Mouse (Mus musculus) cerebellum, postnatal 25 days (tissue): ENCODE results near the gene Tulp3.

ENCODE experiments used
- DNase-seq, 2 experiments: peaks; one replicate each; pipeline ENCODE4 v3.0.0; 2021; ENCODE audit warnings: mixed read lengths in 2 of 2

Tulp3 gene

DNA sequence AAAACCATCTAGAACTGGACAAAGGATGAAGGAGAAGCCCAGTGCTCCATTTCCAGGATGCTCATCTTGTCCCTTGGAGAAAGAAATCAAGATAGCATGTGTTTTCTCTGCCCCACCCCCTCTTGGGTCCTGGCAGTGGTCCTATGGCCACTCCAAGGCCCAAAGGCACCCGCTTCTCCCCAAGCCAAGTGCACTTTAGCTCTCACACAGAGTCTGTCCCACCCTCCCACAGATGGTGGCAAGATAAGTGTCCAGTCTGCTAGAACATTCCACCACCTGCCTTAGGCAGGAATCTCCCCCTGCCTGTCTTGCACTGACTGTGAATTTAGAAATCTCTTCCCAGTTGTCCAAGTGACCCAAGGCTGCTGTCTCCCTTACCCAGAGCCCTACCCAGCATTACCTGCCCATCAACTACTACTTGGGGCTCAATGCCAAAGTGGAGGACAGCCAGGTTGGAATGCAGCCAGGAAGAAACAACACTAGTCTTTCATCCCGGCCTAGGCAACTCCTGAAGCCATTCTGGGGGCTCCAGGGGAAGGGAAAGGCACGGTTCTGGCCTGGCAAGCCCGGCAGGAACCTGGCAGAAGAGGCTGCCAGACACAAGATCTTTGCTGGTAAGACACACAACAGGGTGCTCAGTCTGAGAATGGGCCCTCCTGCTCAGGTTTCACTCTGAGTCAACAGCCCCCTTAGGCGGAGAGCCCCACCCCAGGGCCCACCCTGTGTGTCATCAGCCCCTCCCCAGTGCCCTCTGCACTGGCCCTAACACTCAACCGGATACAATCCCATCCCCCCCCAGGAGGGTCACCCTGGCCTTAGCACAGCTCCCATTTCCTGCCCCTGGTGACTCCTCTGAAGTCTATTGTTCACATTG is 59.5 kb downstream of the Tulp3 start:
- DNase-seq: peak; percentile 89 to 91

DNA sequence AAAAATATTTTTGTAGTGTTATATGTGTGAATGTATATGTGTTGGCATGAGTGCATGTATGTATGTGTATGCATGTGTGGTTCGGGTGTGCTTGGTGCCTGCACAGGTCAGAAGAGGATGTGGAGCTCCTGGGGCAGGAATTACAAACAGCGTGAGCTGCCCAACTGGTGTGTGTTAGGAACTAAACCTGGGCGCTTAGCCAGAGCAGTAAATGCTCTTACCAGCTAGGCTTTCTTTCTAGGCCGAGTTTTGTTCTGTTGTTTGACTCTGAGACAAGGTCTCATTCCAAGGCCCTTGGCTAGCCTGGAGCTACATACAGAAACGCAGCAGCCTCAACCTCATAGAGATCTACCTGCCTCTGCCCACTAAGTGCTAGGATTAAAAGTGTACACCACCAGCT is 64.4 kb downstream of the Tulp3 start:
- DNase-seq: peak in 1 of 2 experiments; percentile 50

DNA sequence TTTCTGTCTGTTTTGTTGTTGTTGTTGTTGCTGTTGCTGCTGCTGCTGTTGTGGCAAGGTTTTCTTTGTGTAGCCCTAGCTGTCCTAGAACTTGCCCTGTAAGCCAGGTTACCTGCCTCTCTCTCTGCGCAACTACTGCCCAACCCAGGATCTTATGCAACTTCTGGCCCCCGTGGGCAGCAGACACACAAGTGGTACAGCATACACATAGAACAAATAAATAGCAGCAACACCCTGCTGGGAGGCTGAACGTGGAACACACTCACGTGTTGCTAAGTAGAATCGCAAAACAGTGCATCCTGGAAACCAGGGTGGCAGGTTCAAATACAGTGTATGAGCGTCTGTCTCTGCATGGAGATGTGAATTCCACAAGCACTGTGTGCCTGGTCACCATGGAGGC is 67.0 kb downstream of the Tulp3 start:
- no peak for DNase-seq

GRCm38 (mm10) chr6:128285792-128286430 is 69.7 kb downstream of the Tulp3 start:
- DNase-seq: peak in 1 of 2 experiments; percentile 39

GRCm38 (mm10) chr6:128282126-128282525 is 73.5 kb downstream of the Tulp3 start:
- DNase-seq: no peak

DNA sequence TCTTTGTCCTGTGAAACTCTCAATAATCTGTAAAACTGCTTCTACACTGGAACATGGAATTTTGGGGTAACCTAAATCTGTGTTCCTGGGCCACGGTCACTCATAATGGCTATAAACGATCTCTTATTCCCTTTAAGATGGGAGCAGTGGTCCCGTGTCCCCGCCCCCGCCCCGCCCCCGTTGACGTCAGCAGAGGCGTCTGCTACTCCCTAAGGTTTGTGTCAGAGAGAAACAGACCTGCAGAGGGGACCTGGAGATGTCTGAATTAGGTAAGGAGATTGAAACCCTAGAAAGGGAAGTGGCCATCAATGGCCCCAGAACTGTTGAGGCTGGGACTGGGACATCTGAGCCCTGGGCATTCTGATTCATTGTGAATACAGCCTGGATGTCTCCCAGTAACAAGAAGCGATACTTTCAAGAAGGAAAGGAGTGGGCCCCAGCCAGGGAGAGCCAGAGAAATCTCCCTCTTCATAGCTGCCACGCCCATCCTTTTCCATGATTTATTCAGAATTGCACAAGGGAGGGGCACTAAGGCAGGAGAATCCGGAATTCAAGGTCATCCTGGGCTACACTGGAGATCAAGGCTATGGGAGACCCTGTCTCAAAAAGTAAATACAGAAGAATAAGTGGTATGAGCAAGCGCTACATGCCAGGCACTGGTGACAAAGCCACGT is 75.0 kb downstream of the Tulp3 start:
- no peak for DNase-seq

DNA sequence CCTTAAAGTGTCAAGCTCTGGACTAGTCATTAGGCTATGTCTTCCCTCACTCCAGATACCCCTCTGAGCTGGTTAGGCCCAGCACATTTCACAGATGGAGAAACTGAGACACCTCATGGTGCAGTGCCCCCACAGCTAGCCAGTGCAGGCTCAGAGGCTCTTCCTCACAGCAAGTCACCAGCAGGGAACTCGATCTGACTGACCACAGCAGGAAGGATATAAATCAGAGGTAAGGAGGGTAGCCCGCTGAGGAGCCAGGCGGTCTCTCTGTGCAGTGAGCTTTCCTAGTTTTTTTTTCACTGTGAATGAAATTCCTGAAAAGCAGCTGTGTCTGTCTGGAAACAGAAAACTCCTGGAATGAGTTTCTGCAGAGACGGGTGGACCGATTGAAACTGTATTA is 76.0 kb downstream of the Tulp3 start:
- DNase-seq: no peak

DNA sequence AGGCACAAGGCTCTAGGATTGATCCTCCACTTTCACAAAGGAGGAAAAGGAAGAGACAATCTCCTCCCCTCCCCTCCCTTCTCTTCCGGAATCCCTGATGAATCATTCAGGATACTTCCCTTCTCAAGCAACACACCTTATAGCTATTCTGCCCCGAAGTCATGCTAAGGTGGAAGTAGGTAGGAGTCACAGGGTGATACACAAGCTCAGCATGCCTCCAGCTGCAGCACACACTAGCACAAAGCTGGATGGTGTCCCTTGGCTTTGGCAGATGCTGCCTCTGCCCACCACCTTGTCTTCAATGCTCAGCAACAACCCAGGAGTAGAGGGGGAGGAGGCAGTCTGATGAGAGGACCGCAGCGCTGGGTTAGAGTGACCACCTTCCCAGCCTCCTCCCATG is 76.6 kb downstream of the Tulp3 start:
- no peak for DNase-seq

GRCm38 (mm10) chr6:128277132-128278085 is 78.2 kb downstream of the Tulp3 start:
- no peak for DNase-seq

DNA sequence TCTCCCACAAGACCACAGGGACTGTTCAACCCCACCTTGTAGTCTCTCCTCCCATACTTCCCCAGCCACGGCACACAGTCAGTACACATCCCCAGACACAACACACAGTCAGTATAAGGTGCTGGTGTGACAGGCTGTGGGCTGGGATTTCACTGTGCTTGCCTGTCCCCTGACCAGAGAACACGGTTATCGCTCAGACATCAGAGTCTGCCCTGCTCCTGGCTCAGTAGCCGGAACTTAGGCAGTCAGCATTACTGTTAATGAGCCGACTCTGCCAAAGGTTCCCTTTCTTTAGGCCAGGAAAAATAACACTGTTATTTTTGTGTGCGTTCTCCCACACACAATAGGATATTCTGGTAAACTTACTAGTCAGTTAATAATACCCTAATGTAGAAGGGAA is 79.3 kb downstream of the Tulp3 start:
- DNase-seq: no peak

DNA sequence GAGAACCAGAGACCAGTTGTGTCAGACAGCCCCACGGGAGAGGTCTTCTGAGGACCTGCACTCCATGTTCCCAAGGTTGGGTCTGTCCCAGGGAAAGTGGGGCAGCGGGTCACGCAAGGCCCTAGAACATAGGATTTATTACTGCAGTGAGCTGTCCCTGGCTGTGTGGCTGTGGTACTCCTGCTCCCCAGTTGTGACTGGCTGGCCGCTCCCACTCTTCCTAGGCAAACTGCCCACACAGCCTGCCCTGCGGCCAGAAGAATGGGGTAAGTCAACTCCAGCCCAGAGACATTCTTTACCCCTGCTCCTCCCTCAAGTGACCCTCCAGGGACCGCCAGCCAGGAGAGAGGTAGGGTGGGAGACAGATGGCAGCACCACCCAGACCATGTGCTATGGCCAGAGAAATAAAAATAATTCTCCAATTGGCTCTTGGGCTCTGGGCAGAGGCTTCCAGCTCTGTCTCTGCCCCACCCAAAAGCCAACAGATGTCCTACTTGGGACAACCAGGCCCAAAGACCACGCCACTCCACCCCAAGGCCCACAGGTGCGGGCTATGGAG is 80.1 kb downstream of the Tulp3 start:
- DNase-seq: peak; percentile 30 to 47

DNA sequence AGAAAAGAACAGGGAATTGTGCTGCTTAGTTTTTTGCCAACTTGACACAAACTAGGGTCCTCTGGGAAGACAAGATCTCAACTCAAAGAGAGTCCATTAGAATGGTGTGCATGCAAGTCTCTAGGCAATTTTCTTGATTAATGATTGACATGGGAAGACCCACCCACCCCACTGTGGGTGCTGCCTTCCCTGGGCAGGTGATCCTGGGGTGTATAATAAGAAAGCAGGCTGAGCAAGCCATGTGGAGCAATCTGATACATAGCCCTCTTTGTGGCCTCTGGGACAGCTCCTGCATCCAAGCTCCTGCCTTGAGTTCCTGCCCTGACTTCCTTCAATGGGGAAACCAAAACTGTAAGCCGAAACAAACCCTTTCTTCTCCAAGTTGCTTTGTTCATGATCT is 82.1 kb downstream of the Tulp3 start:
- DNase-seq: no peak

DNA sequence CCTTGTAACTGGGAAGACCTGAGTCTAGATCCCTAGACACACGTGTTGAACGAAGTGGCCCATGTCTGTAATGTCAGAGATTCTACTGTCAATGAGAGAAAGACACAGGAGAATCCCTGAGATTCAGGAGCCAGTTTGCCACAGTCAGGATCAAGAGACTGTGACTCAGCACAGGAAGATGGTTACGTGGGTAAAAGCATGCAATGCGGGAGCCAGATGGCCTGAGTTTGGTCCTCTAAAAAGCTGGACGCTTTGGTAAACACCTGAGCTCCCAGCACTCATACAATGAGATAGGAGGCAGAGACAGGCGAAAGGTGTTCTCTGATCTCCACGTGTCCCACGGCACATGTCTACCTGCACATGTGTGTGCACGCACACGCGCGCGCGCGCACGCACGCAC is 82.9 kb downstream of the Tulp3 start:
- peak; percentile 39 to 55 for DNase-seq
